Mouse (Mus musculus) midbrain, embryonic 11.5 days (tissue): ENCODE results near the gene Klhdc3. TPM values are rescaled to one million over a fixed set of nuclear protein-coding genes. Genes with fewer than 3 reads are reported as not detected.

Experiments
- ATAC-seq: fragments of 200-750 bp; cut with Nextera tagmentation; 2 replicates; pipeline ENCODE4 v1.8.0; 2017; ENCODE audit warnings: moderate TSS enrichment, moderate library complexity; ENCODE audit not compliant: low FRiP score
- DNase-seq: peaks from one replicate; pipeline ENCODE4 v3.0.0; 2015; ENCODE audit warnings: low spot score; ENCODE audit errors: missing footprints
- H3K27ac ChIP-seq: fragments of 300-500 bp; sonication (generic); 2 replicates; pipeline ENCODE4 v1.5.1; 2014; ENCODE audit warnings: low read depth, low read length
- H3K27me3 ChIP-seq: fragments of 300-500 bp; sonication (generic); 2 replicates; pipeline ENCODE4 v1.6.1; 2014; ENCODE audit warnings: mild to moderate bottlenecking, low read length, moderate library complexity, mixed read lengths; ENCODE audit not compliant: control insufficient read depth, insufficient read depth
- H3K36me3 ChIP-seq: fragments of 300-500 bp; sonication (generic); 2 replicates; pipeline ENCODE4 v1.6.1; 2014; ENCODE audit warnings: mild to moderate bottlenecking, low read length, moderate library complexity, mixed read lengths; ENCODE audit not compliant: control insufficient read depth, insufficient read depth
- H3K4me1 ChIP-seq: fragments of 300-500 bp; sonication (generic); 2 replicates; pipeline ENCODE4 v1.6.1; 2014; ENCODE audit warnings: low read length; ENCODE audit not compliant: control insufficient read depth, insufficient read depth
- H3K4me2 ChIP-seq: fragments of 300-500 bp; sonication (generic); 2 replicates; pipeline ENCODE4 v1.6.1; 2014; ENCODE audit warnings: mild to moderate bottlenecking, moderate library complexity
- H3K4me3 ChIP-seq: fragments of 300-500 bp; sonication (generic); 2 replicates; pipeline ENCODE4 v1.5.1; 2014; ENCODE audit warnings: low read depth, low read length
- H3K9ac ChIP-seq: fragments of 300-500 bp; sonication (generic); 2 replicates; pipeline ENCODE4 v1.6.1; 2014; ENCODE audit warnings: low read length
- H3K9me3 ChIP-seq: fragments of 300-500 bp; sonication (generic); 2 replicates; pipeline ENCODE4 v1.6.1; 2016; ENCODE audit warnings: low read length; ENCODE audit not compliant: control insufficient read depth
- WGBS: fragments of 180-500 bp; shearing (Covaris S2); extraction: QIAGEN DNeasy Blood & Tissue Kit; methylation state at CpG from one replicate; pipeline ENCODE4 v1.1.7; 2014; 5-methylcytosine and 5-hydroxymethylcytosine counted together
- polyA plus RNA-seq: library from polyadenylated mRNA; unstranded; fragments of >200 nt; fragmentation: Nextera tagmentation; extraction: Ambion mirVana; gene quantifications from 2 replicates; pipeline ENCODE4 v1.2.1, GENCODE M21; 2014

Gene Klhdc3
- polyA plus RNA-seq, 1 experiment from 2014 or later = 109 TPM

- Histone ChIP-seq H3K36me3 (peaks cover 11% of the 10 kb centered on the region), H3K9me3 (no peaks in the 10 kb centered on the region), H3K27me3 (no peaks in the 10 kb centered on the region), H3K27ac (no peak overlapping the region), H3K9ac (no peak overlapping the region), H3K4me3 (no peak overlapping the region), H3K4me2 (no peak overlapping the region), H3K4me1 (no peaks in the 10 kb centered on the region)
- 97% methylated on average over 12 of the region's 12 CpGs for WGBS
- DNase-seq = no peak
- no peak for ATAC-seq
Observed at GRCm38 (mm10) chr17:46690665-46691064, 10.0 kb upstream of the Klhdc3 start.

- Histone ChIP-seq H3K36me3 (peaks cover 24% of the 10 kb centered on the region), H3K27me3 (no peaks in the 10 kb centered on the region), H3K4me3 (no peak overlapping the region), H3K4me2 (no peak overlapping the region), H3K27ac (no peak overlapping the region), H3K4me1 (peaks cover 8% of the 10 kb centered on the region), H3K9ac (no peak overlapping the region), H3K9me3 (no peaks in the 10 kb centered on the region)
- ATAC-seq (no peak), DNase-seq (no peak)
- WGBS = 93% methylated on average over 6 of the region's 6 CpGs
Observed at GRCm38 (mm10) chr17:46685913-46686312, 5.2 kb upstream of the Klhdc3 start.

- 85% methylated on average over 16 of the region's 16 CpGs for WGBS
- Histone ChIP-seq H3K9ac (no peak overlapping the region), H3K4me1 (peaks cover 20% of the 10 kb centered on the region), H3K4me3 (no peak overlapping the region), H3K9me3 (no peaks in the 10 kb centered on the region), H3K36me3 (peaks cover 24% of the 10 kb centered on the region), H3K4me2 (no peak overlapping the region), H3K27me3 (no peaks in the 10 kb centered on the region), H3K27ac (no peak overlapping the region)
- ATAC-seq = no peak
- DNase-seq = peak; percentile 79
Observed at GRCm38 (mm10) chr17:46682654-46683389, 2.1 kb upstream of the Klhdc3 start.

- Histone ChIP-seq H3K9ac (peak overlapping the region; percentile 69), H3K9me3 (no peaks in the 10 kb centered on the region), H3K4me2 (peak overlapping the region; percentile 88), H3K4me1 (peaks cover 20% of the 10 kb centered on the region), H3K27me3 (no peaks in the 10 kb centered on the region), H3K27ac (peak overlapping the region; percentile 20), H3K4me3 (peak overlapping the region; percentile 83), H3K36me3 (peaks cover 27% of the 10 kb centered on the region)
- DNase-seq (peak; percentile 85), ATAC-seq (no peak)
- 27% methylated on average over 12 of the region's 12 CpGs for WGBS
Observed at GRCm38 (mm10) chr17:46681466-46682118, 878 bp upstream of the Klhdc3 start.

GRCm38 (mm10) chr17:46679843-46680759, 613 bp downstream of the Klhdc3 start:
- H3K4me1 ChIP-seq = peaks cover 20% of the 10 kb centered on the region
- peak overlapping the region; percentile 83 for H3K4me3 ChIP-seq
- peaks cover 17% of the 10 kb centered on the region for H3K36me3 ChIP-seq
- DNase-seq (peak; percentile 95), ATAC-seq (peak; percentile 31)
- H3K27me3 ChIP-seq = no peaks in the 10 kb centered on the region
- under 1% methylated on average over 34 of the region's 34 CpGs for WGBS
- H3K27ac ChIP-seq = peak overlapping the region; percentile 74
- H3K9me3 ChIP-seq = no peaks in the 10 kb centered on the region
- H3K9ac ChIP-seq = peak overlapping the region; percentile 74
- peak overlapping the region; percentile 50 for H3K4me2 ChIP-seq

DNA sequence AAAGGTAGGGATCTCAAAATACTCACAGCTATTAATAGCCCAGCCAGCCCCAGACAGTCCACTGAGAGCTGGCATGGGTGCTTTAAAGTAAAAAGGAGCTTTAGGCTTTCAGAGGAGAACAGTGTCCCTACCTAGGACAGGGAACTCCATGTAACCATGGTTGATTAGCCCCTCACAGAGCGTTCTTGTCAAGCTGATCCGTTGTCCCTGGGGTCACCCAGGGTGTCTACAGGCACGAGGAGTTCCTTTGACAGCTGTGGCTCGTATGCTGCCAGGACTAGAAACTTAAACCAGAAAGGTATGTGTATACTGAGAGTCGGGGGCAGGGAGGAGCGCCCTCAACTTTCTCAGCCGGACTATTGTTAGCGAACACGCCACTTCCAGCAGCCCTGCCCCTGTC, 1.8 kb downstream of the Klhdc3 start:
- no peak overlapping the region for H3K27ac ChIP-seq
- H3K36me3 ChIP-seq = peaks cover 15% of the 10 kb centered on the region
- DNase-seq (no peak), ATAC-seq (no peak)
- H3K9me3 ChIP-seq = no peaks in the 10 kb centered on the region
- no peaks in the 10 kb centered on the region for H3K27me3 ChIP-seq
- H3K4me3 ChIP-seq = 0 out of 2 replicates have a peak overlapping the region, but pooled peaks have one; percentile 5
- H3K4me2 ChIP-seq = peak overlapping the region; percentile 50
- 74% methylated on average over 9 of the region's 9 CpGs for WGBS
- peaks cover 27% of the 10 kb centered on the region for H3K4me1 ChIP-seq
- 0 out of 2 replicates have a peak overlapping the region, but pooled peaks have one; percentile 74 for H3K9ac ChIP-seq

- Histone ChIP-seq H3K27ac (no peak within 1 kb of the TSS), H3K4me1 (peaks cover 28% of the 10 kb centered on the region), H3K4me2 (peak within 1 kb of the TSS; percentile 50), H3K9ac (peak within 1 kb of the TSS; percentile 74), H3K27me3 (no peaks in the 10 kb centered on the region), H3K4me3 (peak within 1 kb of the TSS; percentile 83), H3K36me3 (peaks cover 10% of the 10 kb centered on the region), H3K9me3 (no peaks in the 10 kb centered on the region)
- no peak for ATAC-seq
- no peak for DNase-seq
- WGBS = 94% methylated on average over 7 of the region's 9 CpGs
Observed at GRCm38 (mm10) chr17:46678416-46678815, 2.3 kb downstream of the Klhdc3 start, which contains the start of gene Mea1. Gene Mea1 (plus strand): TSS chr17:46678793.

GRCm38 (mm10) chr17:46674530-46675283, 6.0 kb downstream of the Klhdc3 start:
- Histone ChIP-seq H3K9ac (peak overlapping the region; percentile 67), H3K27me3 (no peaks in the 10 kb centered on the region), H3K4me1 (peaks cover 22% of the 10 kb centered on the region), H3K9me3 (no peaks in the 10 kb centered on the region), H3K36me3 (peaks cover 14% of the 10 kb centered on the region), H3K4me2 (peak overlapping the region; percentile 76), H3K4me3 (peak overlapping the region; percentile 61), H3K27ac (peak overlapping the region; percentile 45; the same call in 1 of the 2 replicates)
- ATAC-seq (peak; percentile 45), DNase-seq (peak; percentile 82)
- WGBS = 17% methylated on average over 15 of the region's 15 CpGs
